Mouse (Mus musculus) small intestine, adult 2 months (tissue): Measurements from ENCODE around the gene Cbarp. TPM values are rescaled to one million over a fixed set of nuclear protein-coding genes. Genes with fewer than 3 reads are reported as not detected.

ENCODE experiments used
- H3K27ac ChIP-seq: fragments of 200-500 bp; 2 replicates; pipeline ENCODE4 v1.5.1; 2012; ENCODE audit warnings: low read depth, low read length, control low read depth, inconsistent platforms; ENCODE audit not compliant: insufficient read depth
- H3K27me3 ChIP-seq: fragments of 200-500 bp; 2 replicates; pipeline ENCODE4 v1.6.1; 2012; ENCODE audit warnings: mild to moderate bottlenecking, moderate library complexity, low read length, inconsistent platforms; ENCODE audit not compliant: control insufficient read depth, insufficient read depth
- H3K36me3 ChIP-seq: fragments of 200-500 bp; 2 replicates; pipeline ENCODE4 v1.6.1; 2012; ENCODE audit warnings: mild to moderate bottlenecking, low read length, control low read depth, inconsistent platforms; ENCODE audit not compliant: control insufficient read depth, insufficient read depth
- H3K4me1 ChIP-seq: fragments of 200-500 bp; 2 replicates; pipeline ENCODE4 v1.6.1; 2012; ENCODE audit warnings: low read length, inconsistent platforms, mixed read lengths; ENCODE audit not compliant: control insufficient read depth, insufficient read depth, insufficient read length
- H3K4me3 ChIP-seq: fragments of 200-500 bp; 2 replicates; pipeline ENCODE4 v1.5.1; 2012; ENCODE audit warnings: low read depth, mild to moderate bottlenecking, control low read depth, inconsistent platforms, low read length, moderate library complexity
- CTCF ChIP-seq: fragments of 200-500 bp; IDR thresholded peaks from 2 replicates; pipeline ENCODE4 v1.5.1; 2012; ENCODE audit warnings: low read depth, mild to moderate bottlenecking, control low read depth, inconsistent platforms, low read length, moderate library complexity, mixed read lengths; ENCODE audit not compliant: insufficient replicate concordance, insufficient read length; ENCODE audit errors: extremely low read depth
- POLR2A ChIP-seq: fragments of 200-500 bp; IDR thresholded peaks from 2 replicates; pipeline ENCODE4 v1.6.1; 2012; ENCODE audit warnings: low read depth, mild to moderate bottlenecking, control low read depth, inconsistent platforms, low read length, moderate library complexity
- WGBS: fragments of 180-500 bp; shearing (Covaris S2); methylation state at CpG from one replicate; pipeline ENCODE4 v1.1.7; 2018; 5-methylcytosine and 5-hydroxymethylcytosine counted together
- polyA plus RNA-seq: library from polyadenylated mRNA; depleted of rRNA; stranded (reverse); fragments of >200 nt; gene quantifications from 2 replicates; pipeline ENCODE4 v1.2.3, GENCODE M21; 2012

Cbarp gene
- polyA plus RNA-seq, 1 experiment = 6.6 TPM

- TF ChIP-seq POLR2A (peak; percentile 41; the same call in 1 of the 2 replicates), CTCF (no peak)
- H3K4me3 ChIP-seq = peak overlapping the region; percentile 58
- peaks cover 63% of the 10 kb centered on the region for H3K4me1 ChIP-seq
- H3K36me3 ChIP-seq = peaks cover 20% of the 10 kb centered on the region
- H3K27me3 ChIP-seq = no peaks in the 10 kb centered on the region
- 2% methylated on average over 33 of the region's 33 CpGs for WGBS
- H3K27ac ChIP-seq = peak overlapping the region; percentile 95
Measured at GRCm38 (mm10) chr10:80160455-80161371, 20.1 kb upstream of the Cbarp start.

GRCm38 (mm10) chr10:80159561-80160454 is 19.2 kb upstream of the Cbarp start:
- H3K36me3 ChIP-seq = peaks cover 29% of the 10 kb centered on the region
- peak overlapping the region; percentile 95 for H3K27ac ChIP-seq
- H3K27me3 ChIP-seq = no peaks in the 10 kb centered on the region
- WGBS = under 1% methylated on average over 55 of the region's 55 CpGs
- no peak for TF ChIP-seq CTCF
- no peak for TF ChIP-seq POLR2A
- H3K4me1 ChIP-seq = peaks cover 62% of the 10 kb centered on the region
- peak overlapping the region; percentile 58 for H3K4me3 ChIP-seq

- WGBS = 18% methylated on average over 12 of the region's 12 CpGs
- Histone ChIP-seq H3K27me3 (no peaks in the 10 kb centered on the region), H3K36me3 (peaks cover 36% of the 10 kb centered on the region), H3K4me1 (peaks cover 61% of the 10 kb centered on the region), H3K4me3 (peak overlapping the region; percentile 54), H3K27ac (peak overlapping the region; percentile 94)
- no peak; the same call in 1 of the 2 replicates for TF ChIP-seq POLR2A
Measured at GRCm38 (mm10) chr10:80159021-80159560, 18.5 kb upstream of the Cbarp start.

DNA sequence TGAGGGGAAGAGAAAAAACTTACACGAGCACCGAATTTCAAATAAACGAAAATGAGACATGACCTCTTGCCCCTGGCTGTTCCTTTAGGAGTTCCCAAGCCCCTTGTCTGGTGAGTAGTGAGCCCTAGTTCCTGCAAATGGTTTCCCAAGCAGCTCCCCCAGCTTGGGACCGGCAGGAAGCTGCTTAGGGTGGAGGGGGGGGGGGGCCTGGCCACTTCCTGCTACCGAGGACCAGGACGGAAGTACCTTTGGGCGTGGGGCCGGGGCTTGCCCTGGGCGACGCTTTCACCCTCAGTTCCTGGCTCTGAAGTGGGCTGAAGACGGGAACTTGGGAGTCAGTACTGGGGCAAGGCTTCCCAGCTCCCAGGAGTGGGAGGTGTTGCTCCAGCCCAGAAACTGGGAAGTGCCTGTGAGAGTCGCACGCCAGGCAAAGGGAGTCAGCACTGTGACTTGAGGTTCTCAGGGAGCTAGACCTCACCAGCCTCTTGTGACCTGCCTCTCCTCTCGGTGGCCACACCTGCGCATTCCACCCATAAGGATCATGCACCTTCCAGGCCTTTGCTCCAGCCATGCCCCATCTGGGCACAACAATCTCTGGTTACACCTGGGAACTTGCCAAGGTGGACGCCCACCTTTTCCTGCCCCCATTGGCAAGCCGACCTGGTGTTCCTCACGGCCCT is 17.8 kb upstream of the Cbarp start:
- Histone ChIP-seq H3K4me1 (peaks cover 60% of the 10 kb centered on the region), H3K27me3 (no peaks in the 10 kb centered on the region), H3K36me3 (peaks cover 43% of the 10 kb centered on the region), H3K4me3 (peak overlapping the region; percentile 38), H3K27ac (peak overlapping the region; percentile 94)
- no peak; the same call in 1 of the 2 replicates for TF ChIP-seq POLR2A
- TF ChIP-seq CTCF = no peak
- 4% methylated on average over 18 of the region's 18 CpGs for WGBS

DNA sequence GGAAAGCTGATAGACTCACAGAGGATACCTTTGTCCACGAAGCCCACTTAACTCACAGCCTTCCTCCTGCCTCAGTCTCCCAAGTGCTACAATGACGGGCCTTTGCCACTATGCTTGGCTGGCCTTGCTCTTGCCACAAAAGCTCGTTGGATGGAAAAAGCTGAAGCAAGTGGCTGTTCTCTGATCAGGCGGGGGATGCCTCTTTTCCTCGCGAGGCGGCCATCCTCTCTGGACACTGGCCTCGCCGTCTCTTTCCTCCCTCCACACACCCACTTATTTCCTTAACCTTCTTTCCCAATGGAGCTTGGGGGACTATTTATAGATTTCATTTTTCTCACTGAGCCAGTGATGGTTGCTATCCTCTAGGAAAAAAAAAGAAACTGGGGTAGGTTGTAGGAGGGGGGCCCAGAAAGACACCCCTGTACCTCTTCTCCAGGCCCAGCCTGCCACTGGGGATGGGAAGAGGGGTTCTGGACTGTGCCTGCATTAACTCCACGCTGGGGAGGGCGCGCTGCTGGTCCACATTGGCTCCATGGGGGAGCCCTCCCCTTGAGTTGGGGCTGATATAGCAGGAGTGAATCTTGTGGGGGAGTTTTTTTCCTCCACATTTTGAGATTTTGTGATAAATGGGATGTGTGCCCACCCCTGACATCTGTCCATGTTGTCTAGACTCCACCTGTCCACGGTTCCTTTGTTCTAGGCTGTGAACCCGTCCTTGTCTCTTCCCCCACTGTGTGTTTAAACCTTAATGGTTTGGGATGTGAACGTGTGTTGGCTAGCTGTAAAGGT is 16.7 kb upstream of the Cbarp start:
- WGBS = 74% methylated on average over 15 of the region's 15 CpGs
- Histone ChIP-seq H3K36me3 (peaks cover 54% of the 10 kb centered on the region), H3K27me3 (no peaks in the 10 kb centered on the region), H3K4me3 (no peak overlapping the region), H3K27ac (no peak overlapping the region), H3K4me1 (peaks cover 65% of the 10 kb centered on the region)
- TF ChIP-seq CTCF (no peak), POLR2A (no peak)

GRCm38 (mm10) chr10:80156752-80157053 is 16.1 kb upstream of the Cbarp start:
- peaks cover 66% of the 10 kb centered on the region for H3K4me1 ChIP-seq
- TF ChIP-seq CTCF = no peak
- no peak for TF ChIP-seq POLR2A
- 85% methylated on average over 7 of the region's 7 CpGs for WGBS
- H3K36me3 ChIP-seq = peaks cover 60% of the 10 kb centered on the region
- no peak overlapping the region for H3K4me3 ChIP-seq
- H3K27ac ChIP-seq = peak overlapping the region; percentile 17; the same call in 1 of the 2 replicates
- no peaks in the 10 kb centered on the region for H3K27me3 ChIP-seq
